Mouse (Mus musculus) testis, postnatal 10 days (tissue): ENCODE results near the gene Mrpl48.
A peak's percentile ranks its signal among the peaks of the same experiment; 100 is the strongest.

ENCODE experiments used
- DNase-seq: peaks from one replicate; pipeline ENCODE4 v3.0.0; 2021; ENCODE audit warnings: low spot score

Mrpl48 gene

DNA sequence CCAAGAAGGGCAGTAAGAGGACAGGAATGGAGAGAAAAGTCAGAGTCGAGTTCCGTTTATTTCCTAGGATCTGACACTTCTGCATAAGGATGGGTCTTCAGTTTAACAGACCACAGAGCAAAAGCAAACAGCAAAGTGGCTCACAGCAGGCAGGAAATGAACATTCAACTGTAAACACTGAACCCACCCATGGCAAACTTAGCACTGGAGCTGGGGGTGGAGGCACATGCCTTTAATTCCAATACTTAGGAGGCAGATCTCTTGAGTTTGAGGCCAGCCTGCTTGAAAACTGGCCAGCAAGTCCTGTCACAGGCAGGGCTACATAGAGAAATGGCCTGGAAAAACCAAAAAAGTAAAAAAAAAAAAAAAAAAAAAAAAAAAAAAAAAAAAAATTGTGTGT, 74.6 kb downstream of the Mrpl48 start:
- no peak for DNase-seq

DNA sequence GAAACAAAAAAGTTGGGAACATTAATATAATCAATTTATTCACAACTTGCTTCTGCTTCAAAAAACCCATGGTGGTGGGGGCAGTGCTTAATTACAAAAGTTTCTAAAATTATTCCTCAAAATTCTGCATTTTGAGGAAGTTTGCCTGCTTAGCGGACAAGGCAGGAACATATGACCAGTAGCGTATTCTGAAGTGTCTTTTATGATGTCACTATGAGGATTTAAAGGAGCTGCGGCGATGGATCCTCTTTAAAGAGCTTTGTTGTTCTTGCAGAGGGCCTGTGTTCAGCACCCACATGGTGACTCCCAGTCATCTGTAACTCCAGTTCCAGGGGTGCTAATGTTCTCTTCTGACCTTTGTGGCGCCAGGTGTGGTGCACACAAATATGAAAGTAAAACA, 77.3 kb downstream of the Mrpl48 start:
- DNase-seq, result no peak

DNA sequence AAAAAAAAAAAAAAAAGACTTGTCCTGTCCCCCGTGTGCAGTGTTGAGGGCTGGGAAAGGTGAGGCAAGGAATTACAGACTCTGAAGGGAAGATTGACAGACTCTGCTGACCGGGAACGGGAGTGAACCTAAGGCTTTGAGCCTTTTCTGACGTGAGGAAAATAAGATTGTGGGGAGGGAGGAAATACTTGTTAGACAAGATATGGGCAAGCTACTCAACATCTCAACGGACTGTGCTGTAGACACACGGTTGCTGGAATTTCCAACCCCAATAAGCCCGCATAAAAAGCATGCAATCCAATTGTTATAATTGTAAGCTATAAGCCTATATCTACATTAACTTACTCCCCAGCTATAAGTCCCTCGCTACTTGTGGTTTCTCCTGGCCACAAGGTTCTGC, 83.4 kb downstream of the Mrpl48 start:
- DNase-seq, result no peak

DNA sequence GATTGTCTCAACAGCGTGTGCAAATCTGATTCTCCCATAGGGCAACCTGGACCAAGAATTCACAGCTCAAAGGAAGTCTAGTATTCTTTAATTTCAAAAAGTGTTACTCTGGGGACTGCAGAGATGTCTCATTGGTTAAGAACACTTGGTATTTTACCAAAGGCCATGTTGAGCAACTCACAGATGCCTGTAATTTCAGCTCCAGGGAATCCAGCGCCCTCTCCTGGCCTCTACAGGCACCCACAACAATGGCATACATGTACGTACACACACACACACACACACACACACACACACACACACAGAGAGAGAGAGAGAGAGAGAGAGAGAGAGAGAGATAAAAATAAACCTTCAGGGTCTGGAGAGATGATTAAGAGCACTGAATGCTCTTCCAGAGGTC, 85.9 kb downstream of the Mrpl48 start:
- no peak for DNase-seq

DNA sequence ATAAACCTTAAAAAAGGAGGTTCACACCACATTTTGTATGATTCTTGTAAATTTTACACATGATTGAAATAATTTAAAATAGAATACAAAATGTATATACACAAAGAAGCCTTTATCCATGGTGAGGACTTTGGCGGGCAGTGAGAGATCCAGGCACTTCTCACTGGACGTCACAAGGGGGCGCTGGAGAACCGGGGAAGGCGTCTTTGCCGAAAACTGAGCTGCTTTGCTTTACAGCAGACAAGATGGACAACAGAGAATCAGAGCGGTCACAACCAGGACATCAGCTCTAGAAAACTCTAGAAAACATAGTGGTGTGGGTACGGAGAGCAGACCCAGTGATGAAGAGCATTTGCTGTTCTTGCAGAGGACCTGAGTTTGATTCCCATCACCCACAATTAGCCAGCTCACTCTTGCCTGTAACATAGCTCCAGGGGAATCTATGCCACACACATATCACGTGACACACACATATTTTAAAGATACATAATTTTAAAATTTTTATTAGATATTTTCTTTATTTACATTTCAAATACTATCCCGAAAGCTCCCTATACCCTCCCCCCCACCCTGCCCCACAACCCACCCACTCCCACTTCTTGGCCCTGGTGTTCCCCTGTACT, 87.3 kb downstream of the Mrpl48 start:
- peak; percentile 95 for DNase-seq

DNA sequence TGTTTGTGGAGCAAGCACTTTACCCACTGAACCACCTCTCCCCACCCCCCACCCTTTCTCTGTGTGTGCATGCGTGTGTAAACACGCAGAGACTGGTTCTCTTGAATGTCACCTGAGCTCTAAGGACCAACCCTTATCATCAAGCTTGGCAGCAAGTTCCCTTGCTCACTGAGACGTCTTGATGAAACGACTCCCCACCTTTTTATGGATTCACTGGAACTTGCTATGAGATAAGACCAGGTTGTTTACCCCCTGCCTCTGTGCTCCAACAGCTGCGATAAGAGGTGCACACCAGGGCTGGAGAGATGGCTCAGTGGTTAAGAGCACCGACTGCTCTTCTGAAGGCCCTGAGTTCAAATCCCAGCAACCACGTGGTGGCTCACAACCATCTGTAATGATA, 87.9 kb downstream of the Mrpl48 start:
- no peak for DNase-seq

DNA sequence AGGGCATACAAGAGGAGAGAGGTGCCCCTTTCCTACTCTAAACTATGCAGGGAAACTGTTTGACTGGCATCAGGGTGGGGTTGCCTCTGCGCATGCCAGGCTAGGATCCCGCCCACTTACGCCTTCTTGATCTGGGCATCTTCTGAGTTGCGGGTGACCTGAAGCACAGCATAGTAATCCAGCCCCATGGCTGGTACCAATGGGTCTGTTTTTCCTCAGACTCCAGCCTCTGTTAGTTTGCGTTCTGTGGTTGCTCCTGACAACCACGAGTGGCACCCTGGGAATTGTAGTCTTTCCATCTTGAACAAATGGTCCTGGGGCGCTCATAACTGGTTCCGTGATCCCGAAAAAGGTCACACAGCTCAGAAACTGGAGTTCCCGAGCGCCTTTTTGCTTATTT, 93.5 kb downstream of the Mrpl48 start, which contains the start of gene Dnajb13:
TSS of gene Dnajb13 (minus strand) at position 388 of the 400 bp plus-strand sequence.
- no peak for DNase-seq

DNA sequence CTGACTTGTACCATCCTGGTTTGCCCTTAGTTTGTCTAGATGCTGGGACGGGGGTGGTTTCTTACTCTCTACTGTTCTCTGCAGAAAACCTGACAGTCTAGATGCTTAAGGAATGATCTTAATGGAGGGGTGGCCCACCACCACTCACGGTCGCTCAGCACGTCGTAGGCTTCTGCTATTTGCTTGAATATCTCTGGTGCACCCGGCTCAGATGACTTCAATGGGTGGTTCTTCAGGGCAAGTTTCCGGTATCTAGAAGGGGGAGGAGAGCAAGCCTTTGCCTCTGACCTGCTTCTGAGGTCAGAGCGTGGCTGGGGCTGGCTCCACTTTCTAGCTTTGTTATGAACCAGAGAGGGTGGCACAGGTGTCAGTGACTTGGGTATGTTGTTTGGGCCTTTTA, 96.5 kb downstream of the Mrpl48 start:
- DNase-seq, result no peak

DNA sequence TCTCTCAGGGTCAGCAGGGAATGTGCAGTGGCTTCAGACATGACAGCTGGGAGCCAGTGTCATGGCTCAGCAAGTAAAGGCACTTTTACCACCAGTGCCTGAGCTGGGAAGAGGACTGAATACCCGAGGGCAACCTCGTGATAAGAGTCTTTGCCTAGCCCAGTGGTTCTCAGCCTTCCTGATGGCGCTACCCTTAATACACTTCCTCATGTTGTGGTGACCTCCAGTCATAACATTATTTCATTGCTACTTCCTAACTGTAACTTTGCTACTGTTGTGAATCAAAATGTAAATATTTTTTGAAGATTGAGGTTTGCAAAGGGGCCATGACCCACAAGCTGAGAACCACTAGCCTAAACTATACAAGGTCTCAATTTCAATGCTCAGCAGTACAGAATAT, 99.4 kb downstream of the Mrpl48 start:
- DNase-seq, result no peak

DNA sequence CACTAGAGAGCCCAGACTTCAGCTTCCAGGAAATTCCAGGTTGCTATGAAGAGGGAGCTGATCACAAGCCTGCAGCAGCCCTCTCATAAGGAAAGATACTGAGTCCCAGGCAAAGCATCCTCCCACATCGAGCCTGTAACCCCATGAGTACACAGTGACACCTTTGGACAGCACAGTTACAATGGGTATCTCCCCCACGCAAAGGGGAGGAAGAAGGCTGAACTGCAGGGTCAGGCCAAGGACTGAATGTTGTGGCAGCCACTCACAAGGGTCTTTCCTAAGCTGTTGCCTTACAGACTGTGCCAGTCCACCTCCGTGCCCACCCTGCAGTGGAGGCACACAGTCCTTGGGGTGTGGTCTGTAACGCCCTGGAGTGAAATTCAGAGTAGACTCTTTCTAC, 101.6 kb downstream of the Mrpl48 start:
- DNase-seq, result no peak

DNA sequence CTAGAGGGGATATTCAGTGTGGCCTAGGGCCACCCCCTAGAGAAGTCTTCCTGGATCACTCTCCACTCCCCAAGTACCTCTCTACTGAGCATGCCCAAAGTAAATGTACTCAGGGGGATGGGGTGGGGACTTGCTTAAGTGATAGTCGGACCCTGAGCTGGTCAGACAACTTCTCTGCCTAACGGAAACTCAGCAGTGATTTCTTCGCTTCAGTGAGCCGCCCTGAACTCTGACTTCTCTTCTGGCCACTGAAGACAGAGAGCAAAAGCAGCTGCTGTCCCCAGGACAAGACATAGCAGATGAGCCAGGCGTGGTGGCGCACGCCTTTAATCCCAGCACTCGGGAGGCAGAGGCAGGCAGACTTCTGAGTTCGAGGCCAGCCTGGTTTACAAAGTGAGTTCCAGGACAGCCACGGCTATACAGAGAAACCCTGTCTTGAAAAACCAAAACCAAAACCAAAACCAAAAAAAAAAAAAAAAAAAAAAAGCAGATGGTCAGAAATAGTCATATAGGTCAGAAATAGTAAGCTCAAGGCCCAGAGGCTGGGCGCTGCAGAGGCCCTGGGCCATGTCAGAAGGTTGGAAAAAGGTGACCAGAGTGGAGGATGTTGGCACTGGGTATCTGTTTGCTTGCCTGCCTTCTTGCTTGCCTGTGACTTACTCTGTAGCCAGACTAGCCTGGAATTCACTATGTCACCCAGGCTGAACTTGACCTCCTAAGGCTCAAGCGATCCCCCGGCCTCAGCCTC, 103.2 kb downstream of the Mrpl48 start:
- DNase-seq, result no peak

DNA sequence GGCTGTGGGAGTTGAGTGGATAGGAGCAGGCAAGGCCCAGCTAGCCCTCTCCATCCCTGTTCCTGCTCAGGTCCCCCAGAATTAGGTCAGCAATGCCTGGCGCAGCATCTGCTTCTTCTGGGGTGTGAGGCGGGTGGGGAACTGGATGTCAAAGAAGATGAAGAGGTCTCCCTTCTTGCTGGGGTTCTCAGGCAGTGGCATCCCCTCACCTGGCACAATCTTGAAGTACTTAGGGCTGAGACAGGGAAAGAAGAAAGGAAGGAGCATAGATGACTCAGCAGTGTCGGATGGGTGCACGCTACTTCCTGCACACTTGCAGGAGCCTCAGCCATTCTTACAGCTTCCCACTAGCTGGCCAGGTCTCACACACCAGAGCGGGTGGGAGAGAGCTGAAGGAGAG, 105.0 kb downstream of the Mrpl48 start:
- no peak for DNase-seq

DNA sequence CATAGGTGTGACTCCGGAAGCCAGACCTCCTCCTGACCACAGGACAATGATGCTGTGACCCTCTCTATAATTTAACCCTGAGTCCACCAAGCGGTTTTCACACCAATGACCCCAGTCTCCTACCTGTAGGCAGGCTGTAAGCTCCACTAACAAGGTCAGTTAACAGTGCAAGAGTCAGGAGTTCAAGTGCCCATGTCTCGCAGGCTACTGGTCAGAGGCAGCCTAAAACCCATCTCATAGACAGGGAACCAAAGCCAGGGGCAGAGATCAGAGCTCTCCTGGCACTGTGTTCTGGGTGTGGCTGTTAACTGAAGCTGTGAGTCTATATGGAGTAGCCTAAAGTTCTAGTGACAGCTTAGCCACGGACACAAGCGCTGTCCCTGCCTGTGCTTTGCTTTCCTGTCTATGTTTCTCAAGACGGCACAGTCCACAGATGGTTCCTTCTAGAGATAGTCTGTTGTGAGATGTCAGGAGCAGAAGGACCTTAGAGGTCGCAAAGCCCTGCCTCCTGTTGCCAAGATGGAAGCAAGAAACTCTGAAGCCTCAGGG, 105.7 kb downstream of the Mrpl48 start:
- DNase-seq, result no peak

DNA sequence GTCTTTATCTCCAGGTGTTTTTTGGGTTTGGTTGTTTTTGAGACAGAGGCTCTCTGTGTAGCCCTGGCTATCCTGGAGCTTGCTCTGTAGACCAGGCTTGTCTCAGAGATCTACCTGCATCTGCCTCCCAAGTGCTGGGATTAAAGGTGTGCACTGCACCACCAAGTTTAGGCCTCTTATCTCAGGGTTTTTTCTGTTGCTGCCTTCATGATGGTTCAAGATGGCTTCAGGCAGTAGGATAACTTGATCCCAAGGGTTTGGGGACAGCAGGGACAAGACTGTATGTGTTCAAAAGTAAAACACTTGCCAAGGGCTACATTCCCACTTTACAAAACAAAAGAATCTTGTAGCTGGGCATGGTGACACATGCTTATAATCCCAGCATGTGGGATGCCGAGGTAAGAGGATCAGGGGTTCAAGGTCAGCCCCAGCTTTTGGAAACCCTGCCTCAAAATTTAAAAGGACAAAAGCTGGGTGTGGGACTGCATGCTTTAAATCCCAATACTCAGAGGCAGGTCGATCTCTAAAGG, 106.2 kb downstream of the Mrpl48 start:
- DNase-seq, result no peak

DNA sequence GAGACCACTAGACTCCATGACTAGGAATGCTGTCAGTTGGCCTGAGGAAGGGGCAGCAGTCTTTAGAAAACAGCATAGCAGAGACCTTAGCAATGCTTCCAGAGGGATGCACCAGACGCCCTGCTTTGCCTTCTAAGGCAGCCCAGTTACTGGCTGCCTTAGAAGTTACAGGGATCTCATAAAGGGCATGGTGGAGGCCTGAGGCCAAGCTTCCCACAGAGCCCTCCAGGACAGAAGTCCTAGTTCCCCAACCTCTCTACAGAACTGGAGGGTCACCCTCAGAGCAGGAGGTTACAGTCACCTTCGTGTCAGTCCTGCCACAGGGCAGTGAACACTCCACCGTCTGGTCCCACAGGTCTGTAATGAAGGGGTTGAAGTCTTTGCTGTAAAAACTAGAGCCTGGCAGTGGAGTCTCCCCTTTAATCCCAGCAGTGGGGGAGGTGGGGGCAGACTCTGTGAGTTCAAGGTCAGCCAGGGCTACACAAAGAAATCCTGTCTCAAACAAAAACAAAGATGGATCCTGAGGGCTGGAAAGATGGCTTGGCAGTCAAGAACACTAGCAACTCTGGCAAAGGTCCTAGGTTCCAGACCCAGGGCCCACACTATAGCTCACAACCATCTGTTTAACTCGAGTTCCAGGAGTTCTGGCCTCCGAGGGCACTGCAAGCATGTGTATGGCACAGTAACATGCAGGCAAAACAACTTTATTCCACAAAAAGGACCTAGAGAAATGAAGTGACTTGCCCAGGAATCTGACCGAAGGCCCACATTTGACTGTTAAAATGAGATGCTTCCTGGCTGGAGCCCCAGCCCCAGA, 106.9 kb downstream of the Mrpl48 start:
- DNase-seq, result no peak

DNA sequence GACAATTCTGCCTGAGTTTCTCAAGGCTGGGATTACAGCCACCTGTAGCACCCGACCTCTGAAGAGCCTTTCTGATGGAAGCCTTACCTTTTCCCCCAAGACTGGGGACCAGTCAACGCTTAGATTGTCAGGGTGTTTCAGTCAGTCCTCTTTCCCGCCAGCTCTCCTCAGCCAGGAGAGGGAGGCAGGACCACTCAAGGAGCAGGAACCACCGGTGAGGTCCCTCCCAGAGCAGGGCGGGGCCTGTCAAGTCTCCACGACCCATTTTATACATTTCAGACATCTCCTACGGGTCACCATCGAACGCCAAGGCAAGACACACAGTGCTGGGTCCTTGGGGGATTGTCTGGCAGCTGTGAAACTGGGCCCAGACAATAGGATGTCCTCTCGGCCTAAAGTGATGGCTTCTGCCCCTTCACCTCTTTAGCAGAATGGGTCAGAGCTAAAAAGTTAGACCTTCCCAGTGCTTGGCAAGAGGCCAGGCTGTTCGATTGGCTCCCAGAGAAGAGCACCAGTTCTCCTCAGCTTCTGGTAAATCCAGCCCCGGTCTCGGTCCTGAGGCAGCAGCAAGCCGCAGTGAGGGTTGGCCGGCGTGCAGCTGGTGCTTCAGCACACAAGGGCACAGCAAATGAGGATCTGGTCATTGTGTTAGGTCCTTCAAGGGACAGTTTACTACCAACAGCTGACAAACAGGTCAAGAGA, 107.7 kb downstream of the Mrpl48 start:
- DNase-seq, result peak; percentile 79

DNA sequence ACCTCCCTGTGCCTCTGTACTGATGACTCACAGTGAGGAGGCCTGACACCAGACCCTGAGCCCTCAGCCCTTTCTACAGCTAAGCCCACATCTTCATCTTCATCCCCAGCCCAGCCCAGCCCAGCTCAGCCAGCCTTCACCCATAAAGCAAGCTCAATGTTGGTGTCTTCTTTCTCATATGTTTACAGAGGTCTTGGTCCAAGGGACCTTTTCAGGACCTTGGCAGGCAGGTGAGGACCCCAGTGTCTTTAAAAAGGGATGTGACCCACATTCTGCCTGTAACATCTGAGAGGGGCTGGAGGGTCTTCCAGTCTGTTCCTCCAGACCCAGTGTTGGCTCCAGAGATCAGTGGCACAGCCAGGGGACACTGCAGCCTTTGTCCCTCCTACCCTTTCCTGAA, 108.6 kb downstream of the Mrpl48 start:
- DNase-seq, result no peak

DNA sequence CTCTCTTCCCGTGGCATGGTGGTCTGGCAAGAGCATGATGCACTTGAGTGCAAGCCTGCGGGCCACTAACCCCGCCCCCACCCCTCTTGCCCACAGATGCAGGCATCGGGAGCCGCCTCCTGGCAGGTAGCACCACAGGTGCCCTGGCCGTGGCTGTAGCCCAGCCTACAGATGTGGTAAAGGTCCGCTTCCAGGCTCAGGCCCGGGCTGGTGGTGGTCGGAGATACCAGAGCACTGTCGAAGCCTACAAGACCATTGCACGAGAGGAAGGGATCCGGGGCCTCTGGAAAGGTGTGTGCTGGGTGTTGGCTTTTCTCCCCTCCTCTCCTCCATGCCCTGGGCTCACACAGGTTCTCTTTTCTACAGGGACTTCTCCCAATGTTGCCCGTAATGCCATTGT, 110.1 kb downstream of the Mrpl48 start:
- DNase-seq, result no peak

DNA sequence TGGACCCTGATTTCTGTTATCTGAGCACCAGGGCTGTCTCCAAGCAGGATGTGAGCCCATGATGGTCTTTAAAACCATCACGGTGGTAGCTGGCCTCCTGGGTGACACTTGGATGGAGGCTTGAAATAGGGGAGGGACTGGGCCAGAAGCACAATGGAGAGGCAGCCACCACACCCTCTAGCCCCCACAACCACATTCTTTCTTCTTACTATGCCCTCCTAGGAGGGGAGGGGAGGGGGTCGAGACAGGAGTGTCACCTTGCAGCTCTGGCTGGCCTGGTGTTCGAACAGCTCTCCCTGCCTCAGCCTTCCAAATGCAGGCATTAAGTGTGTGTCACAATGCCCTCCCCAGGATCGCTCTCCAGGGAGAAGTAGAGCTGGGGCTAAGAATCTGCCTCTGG, 110.7 kb downstream of the Mrpl48 start:
- no peak for DNase-seq

DNA sequence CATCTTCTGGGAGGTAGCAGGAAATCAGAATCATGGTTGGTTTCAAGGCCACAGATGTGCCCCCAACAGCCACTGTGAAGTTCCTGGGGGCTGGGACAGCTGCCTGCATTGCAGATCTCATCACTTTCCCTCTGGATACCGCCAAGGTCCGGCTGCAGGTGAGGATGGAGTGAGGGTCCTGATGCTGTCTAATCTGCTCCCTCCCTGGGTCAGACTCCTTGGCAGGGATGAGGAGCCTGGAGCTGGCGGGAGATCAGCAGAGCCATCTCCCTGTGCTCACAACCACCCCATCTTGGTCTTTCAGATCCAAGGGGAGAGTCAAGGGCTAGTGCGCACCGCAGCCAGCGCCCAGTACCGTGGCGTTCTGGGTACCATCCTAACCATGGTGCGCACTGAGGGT, 111.3 kb downstream of the Mrpl48 start:
- DNase-seq, result no peak

DNA sequence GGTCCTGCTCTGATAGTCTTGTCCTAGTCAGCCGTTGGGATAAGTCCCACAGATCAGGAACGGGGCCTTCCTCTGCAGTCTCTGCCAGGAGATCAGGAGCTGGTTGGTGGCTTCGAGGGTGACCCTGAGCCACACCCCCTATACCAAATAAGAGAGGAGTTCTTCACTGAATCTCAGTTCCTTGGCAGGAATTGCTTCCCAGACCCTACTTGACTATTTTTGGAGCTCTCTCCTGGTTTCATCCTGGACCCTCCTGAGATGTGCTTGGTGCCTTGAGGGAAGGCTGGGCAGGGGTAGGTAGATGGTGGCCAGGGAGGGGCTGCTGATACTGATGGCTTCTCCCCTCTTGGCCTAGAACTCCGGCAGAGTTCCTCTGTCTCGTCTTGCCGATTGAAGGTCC, 111.7 kb downstream of the Mrpl48 start:
- DNase-seq, result no peak
